Mouse (Mus musculus): ENCODE measurements at regions not wholly inside any gene's neighbourhood (a gene's known extent, or its start where the extent isn't known, plus 50 kb on each side); places are given as distances from the start of the nearest gene placed in this dataset.
A peak's percentile ranks its signal among the peaks of the same experiment; 100 is the strongest.

- no peak for DNase-seq
Observed at GRCm38 (mm10) chr1:35981226-35981625, 87.0 kb upstream of the Hs6st1 start.

GRCm38 (mm10) chr1:35983361-35983760 is 84.8 kb upstream of the Hs6st1 start:
- no peak for DNase-seq

- no peak for DNase-seq
Observed at GRCm38 (mm10) chr1:35985318-35985717, 82.9 kb upstream of the Hs6st1 start.

- no peak for DNase-seq
Observed at GRCm38 (mm10) chr1:35986666-35987065, 81.5 kb upstream of the Hs6st1 start.

- no peak for DNase-seq
Observed at GRCm38 (mm10) chr1:35992227-35992909, 75.8 kb upstream of the Hs6st1 start.

GRCm38 (mm10) chr1:35992937-35993336 is 75.3 kb upstream of the Hs6st1 start:
- no peak for DNase-seq

- no peak for DNase-seq
Observed at GRCm38 (mm10) chr1:35995691-35996090, 72.5 kb upstream of the Hs6st1 start.

GRCm38 (mm10) chr1:36001319-36001718 is 66.9 kb upstream of the Hs6st1 start:
- DNase-seq: no peak

- no peak for DNase-seq
Observed at GRCm38 (mm10) chr1:36001821-36002220, 66.4 kb upstream of the Hs6st1 start.

GRCm38 (mm10) chr1:36003592-36003991 is 64.6 kb upstream of the Hs6st1 start:
- DNase-seq: no peak

- DNase-seq: no peak
Observed at GRCm38 (mm10) chr1:36008598-36008997, 59.6 kb upstream of the Hs6st1 start.

GRCm38 (mm10) chr1:36009010-36009619 is 59.1 kb upstream of the Hs6st1 start:
- DNase-seq: no peak

- no peak for DNase-seq
Observed at GRCm38 (mm10) chr1:36010151-36010550, 58.0 kb upstream of the Hs6st1 start.

- DNase-seq: no peak
Observed at GRCm38 (mm10) chr1:36010834-36011233, 57.4 kb upstream of the Hs6st1 start.

- peak in 1 of 2 experiments; percentile 23 for DNase-seq
Observed at GRCm38 (mm10) chr1:36012081-36012765, 56.0 kb upstream of the Hs6st1 start.

- peak; percentile 12 to 31 for DNase-seq
Observed at GRCm38 (mm10) chr1:36013823-36014341, 54.3 kb upstream of the Hs6st1 start.

GRCm38 (mm10) chr1:36014372-36014771 is 53.8 kb upstream of the Hs6st1 start:
- DNase-seq: no peak

- no peak for DNase-seq
Observed at GRCm38 (mm10) chr1:36015210-36015609, 53.0 kb upstream of the Hs6st1 start.

- DNase-seq: no peak
Observed at GRCm38 (mm10) chr1:36016566-36016965, 51.6 kb upstream of the Hs6st1 start.

- DNase-seq: peak in 1 of 2 experiments; percentile 8
Observed at GRCm38 (mm10) chr1:36017061-36017461, 51.1 kb upstream of the Hs6st1 start.

GRCm38 (mm10) chr1:36017656-36018055 is 50.5 kb upstream of the Hs6st1 start:
- no peak for DNase-seq

All from lung, adult 18-20 months (tissue).